Mouse (Mus musculus) E14TG2a.4 (cell line): ENCODE measurements around the gene Kirrel3.

Source experiments
- CTCF ChIP-seq: conservative IDR thresholded peaks from 2 replicates; pipeline ENCODE4 v1.5.1; 2014; ENCODE audit warnings: low read length
- POU5F1 ChIP-seq: IDR thresholded peaks from 2 replicates; pipeline ENCODE4 v1.6.1; 2014; ENCODE audit warnings: low read length, borderline replicate concordance

DNA sequence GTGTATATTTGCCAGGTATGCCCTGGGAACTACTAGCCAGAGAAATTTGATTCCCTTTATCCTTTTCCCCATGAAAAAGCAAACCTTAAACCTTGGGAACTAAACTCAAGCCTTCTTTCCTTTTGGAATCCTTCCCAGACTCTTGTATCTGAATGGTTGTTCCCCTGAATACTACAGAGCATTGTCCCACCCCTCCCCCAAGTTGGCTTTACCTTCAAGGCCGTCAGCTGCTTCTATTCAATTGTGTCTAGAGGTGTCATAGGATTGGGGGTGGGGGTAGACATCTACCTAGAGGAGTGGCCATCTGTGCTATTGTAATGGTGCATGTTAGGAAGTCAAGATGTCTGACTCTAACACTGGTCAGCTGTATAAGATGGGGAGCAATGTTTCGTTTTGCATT lies 351.1 kb downstream of the Kirrel3 start:
- TF ChIP-seq CTCF (no peak), POU5F1 (no peak)
